Mouse (Mus musculus): ENCODE results near the gene Tuba1c. TPM values are rescaled to one million over a fixed set of nuclear protein-coding genes. Genes with fewer than 3 reads are reported as not detected.

The Tuba1c gene
- total and polyA plus RNA-seq, 2 experiments from 2014 or later: 16.4 to 24.9 TPM

DNA sequence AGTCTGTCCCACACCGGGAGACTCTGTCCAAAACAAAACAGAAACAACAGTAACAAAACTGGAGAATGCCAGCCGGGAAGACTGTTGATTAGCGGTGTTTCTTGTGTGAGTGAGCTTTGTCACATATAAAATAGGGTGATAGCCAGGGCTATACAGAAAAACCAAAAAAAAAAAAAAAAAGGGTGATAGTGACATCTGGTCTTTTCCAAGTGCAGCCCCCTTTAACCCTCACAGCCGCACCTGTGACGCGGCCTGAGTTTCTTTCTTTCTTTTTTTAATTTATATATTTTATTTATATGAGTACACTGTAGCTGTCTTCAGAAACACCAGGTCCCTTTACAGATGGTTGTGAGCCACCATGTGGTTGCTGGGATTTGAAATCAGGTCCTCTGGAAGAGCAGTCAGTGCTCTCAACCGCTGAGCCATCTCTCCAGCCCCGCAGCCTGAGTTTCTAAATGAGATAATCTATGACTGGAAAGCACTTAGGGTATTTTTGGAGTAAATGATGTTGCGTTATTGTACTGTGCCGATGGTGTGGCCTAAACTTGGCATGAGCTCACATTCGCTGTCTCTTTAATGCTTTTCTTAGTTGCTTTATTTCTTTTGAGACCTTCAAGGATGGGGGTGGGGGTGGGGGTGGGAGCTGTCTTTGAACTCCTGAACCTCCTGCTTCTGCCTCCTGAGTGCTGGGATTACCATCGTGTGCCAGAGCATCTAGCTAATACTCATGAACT lies 43.5 kb upstream of the Tuba1c start:
- Histone ChIP-seq H3K9ac (peak overlapping the region; percentile 73), H3K27ac (ENCODE audit: low read depth, low read length) (peak overlapping the region; percentile 92), H3K27me3 (ENCODE audit: insufficient read depth, low read length) (no peaks in the 10 kb centered on the region), H3K4me1 (ENCODE audit: insufficient read depth) (peaks cover 36% of the 10 kb centered on the region), H3K4me3 (ENCODE audit: low read depth, low read length) (peak overlapping the region; percentile 34), H3K9me3 (ENCODE audit: low read length) (no peaks in the 10 kb centered on the region), H3K4me2 (ENCODE audit: low read depth) (peak overlapping the region; percentile 71), H3K36me3 (ENCODE audit: insufficient read depth) (no peaks in the 10 kb centered on the region)
- WGBS: 7% methylated on average over 12 of the region's 12 CpGs
- TF ChIP-seq CTCF (IDR thresholded peaks at IDR 0.05; ENCODE audit: low read depth): no peak
- peak; percentile 73 for DNase-seq
- ATAC-seq: peak; percentile 3

DNA sequence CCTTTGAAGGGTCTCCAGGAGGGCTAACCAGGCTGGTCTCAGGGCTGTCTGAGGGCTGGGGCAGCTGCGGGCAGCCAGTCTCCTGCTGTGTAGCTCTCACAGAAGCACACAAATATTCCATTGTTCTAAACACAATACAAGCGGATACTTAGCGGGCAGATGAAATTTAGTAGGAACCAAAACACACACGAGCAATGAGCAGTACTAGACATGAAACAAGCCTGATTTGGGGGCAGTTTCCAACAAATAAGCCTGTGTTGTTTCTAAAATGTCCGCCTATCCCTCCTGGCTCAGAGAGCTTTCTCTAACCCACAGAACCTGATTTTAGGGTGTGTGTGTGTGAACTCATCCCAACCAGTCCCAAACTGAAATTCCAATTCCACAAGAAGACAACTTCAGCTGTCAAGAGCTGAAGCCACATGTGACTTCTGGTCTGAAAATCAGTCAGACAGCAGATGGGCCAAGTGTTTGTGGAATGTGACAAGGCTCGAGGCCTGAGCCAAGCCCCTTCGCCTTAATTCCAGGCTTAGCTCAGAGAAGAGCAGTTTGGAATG lies 42.5 kb upstream of the Tuba1c start:
- Histone ChIP-seq H3K9ac (peak overlapping the region; percentile 73), H3K36me3 (ENCODE audit: insufficient read depth) (no peaks in the 10 kb centered on the region), H3K27me3 (ENCODE audit: insufficient read depth, low read length) (no peaks in the 10 kb centered on the region), H3K4me3 (ENCODE audit: low read depth, low read length) (peak overlapping the region; percentile 34; the same call in 1 of the 2 replicates), H3K9me3 (ENCODE audit: low read length) (no peaks in the 10 kb centered on the region), H3K4me2 (ENCODE audit: low read depth) (peak overlapping the region; percentile 71), H3K4me1 (ENCODE audit: insufficient read depth) (peaks cover 42% of the 10 kb centered on the region), H3K27ac (ENCODE audit: low read depth, low read length) (peak overlapping the region; percentile 92)
- ATAC-seq (no peak), DNase-seq (peak; percentile 72)
- TF ChIP-seq CTCF (IDR thresholded peaks at IDR 0.05; ENCODE audit: low read depth): no peak
- 3% methylated on average over 7 of the region's 7 CpGs for WGBS

DNA sequence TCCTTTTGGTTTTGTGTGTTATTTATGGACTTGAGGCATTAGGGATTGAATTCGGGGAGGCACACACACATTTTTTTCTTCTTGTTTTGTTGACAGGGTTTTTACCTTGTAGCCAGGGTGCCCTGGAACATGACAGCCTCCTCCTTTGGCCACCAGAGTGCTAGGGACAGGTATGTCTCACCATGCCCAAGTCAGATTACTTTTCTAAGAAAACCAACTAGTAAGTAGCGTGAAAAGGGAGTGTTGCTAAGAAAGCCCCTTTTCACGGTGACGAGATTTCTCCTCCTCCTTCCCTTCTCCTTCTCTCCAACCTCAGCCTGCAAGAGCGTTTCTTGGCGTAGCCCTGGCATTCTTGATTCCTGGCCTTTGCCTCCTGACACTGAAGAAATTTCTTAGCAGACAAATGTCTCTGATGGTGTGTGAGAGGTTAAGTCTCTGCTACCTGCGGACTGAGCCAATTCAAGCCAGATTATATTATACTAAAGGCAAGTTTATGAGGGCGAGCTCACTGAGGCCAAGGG lies 42.0 kb upstream of the Tuba1c start:
- peak overlapping the region; percentile 71 for H3K4me2 ChIP-seq (ENCODE audit: low read depth)
- peaks cover 42% of the 10 kb centered on the region for H3K4me1 ChIP-seq (ENCODE audit: insufficient read depth)
- ATAC-seq: no peak
- H3K9ac ChIP-seq: peak overlapping the region; percentile 73
- 29% methylated on average over 8 of the region's 8 CpGs for WGBS
- H3K9me3 ChIP-seq (ENCODE audit: low read length): no peaks in the 10 kb centered on the region
- 0 out of 2 replicates have a peak overlapping the region, but pooled peaks have one; percentile 13 for H3K4me3 ChIP-seq (ENCODE audit: low read depth, low read length)
- no peaks in the 10 kb centered on the region for H3K27me3 ChIP-seq (ENCODE audit: insufficient read depth, low read length)
- peak overlapping the region; percentile 92 for H3K27ac ChIP-seq (ENCODE audit: low read depth, low read length)
- DNase-seq: no peak
- no peak for TF ChIP-seq CTCF (IDR thresholded peaks at IDR 0.05; ENCODE audit: low read depth)
- no peaks in the 10 kb centered on the region for H3K36me3 ChIP-seq (ENCODE audit: insufficient read depth)

DNA sequence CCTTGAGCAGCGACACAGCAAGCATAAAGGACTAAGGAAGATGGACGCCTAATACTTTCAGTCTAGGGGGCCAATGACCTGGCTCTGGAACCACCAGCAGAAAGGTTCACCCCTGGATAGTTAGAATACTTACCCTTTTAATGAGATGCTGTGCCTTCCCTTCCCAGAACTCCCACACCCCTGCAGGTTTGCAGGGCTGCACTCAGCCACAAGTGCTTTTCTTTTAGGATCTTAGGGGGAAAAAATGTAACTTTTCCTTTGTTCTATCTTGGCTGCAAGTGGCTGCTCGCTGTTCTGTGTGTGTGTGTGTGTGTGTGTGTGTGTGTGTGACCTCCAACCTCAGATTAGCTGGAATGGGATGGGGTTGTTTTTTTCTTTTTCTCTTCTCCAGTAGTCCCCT lies 40.9 kb upstream of the Tuba1c start:
- TF ChIP-seq CTCF (IDR thresholded peaks at IDR 0.05; ENCODE audit: low read depth): no peak
- Histone ChIP-seq H3K27me3 (ENCODE audit: insufficient read depth, low read length) (no peaks in the 10 kb centered on the region), H3K4me1 (ENCODE audit: insufficient read depth) (peaks cover 47% of the 10 kb centered on the region), H3K36me3 (ENCODE audit: insufficient read depth) (no peaks in the 10 kb centered on the region), H3K4me2 (ENCODE audit: low read depth) (peak overlapping the region; percentile 71), H3K27ac (ENCODE audit: low read depth, low read length) (peak overlapping the region; percentile 92), H3K9ac (0 out of 2 replicates have a peak overlapping the region, but pooled peaks have one; percentile 73), H3K4me3 (ENCODE audit: low read depth, low read length) (no peak overlapping the region), H3K9me3 (ENCODE audit: low read length) (no peaks in the 10 kb centered on the region)
- WGBS: 60% methylated on average over 3 of the region's 3 CpGs
- DNase-seq: no peak
- no peak for ATAC-seq

DNA sequence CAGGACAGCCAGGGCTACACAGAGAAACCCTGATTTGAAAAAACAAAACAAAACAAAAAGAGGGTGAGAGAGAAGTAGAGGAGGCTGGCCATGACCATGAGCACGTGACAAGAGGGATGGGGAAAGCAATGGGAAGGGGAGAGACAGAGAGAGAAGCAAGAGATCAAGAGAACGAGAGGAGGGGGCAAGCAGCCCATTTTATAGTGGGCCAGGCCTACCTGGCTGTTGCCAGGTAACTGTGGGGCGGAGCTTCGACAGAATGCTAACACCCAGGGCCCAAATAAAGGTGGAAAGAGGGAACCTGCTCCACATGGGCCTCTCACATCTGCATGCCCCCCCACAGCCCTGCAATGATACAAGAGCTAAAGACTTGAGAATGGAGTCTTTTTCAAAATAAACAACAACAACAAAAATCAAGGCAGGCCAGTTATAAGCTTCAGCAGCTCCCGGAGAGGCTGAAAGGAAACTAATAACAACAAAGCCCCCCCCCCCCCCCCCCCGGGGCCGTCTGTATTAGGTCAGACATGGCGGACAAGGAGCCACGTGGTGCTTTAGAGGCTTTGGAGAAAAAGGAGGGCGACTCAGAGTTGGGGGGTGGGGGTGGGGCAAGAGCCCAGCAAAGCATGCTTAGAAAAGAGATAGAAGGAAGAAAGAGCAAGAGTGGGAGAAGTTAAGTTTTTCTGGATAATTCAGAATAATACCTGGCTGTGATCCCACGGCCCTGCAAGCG lies 39.8 kb upstream of the Tuba1c start:
- Histone ChIP-seq H3K4me3 (ENCODE audit: low read depth, low read length) (no peak overlapping the region), H3K27ac (ENCODE audit: low read depth, low read length) (peak overlapping the region; percentile 98), H3K9ac (peak overlapping the region; percentile 75), H3K4me2 (ENCODE audit: low read depth) (peak overlapping the region; percentile 87), H3K9me3 (ENCODE audit: low read length) (no peaks in the 10 kb centered on the region), H3K36me3 (ENCODE audit: insufficient read depth) (no peaks in the 10 kb centered on the region), H3K27me3 (ENCODE audit: insufficient read depth, low read length) (no peaks in the 10 kb centered on the region), H3K4me1 (ENCODE audit: insufficient read depth) (peaks cover 49% of the 10 kb centered on the region)
- 26% methylated on average over 11 of the region's 12 CpGs for WGBS
- TF ChIP-seq CTCF (IDR thresholded peaks at IDR 0.05; ENCODE audit: low read depth): no peak
- DNase-seq (no peak), ATAC-seq (no peak)

DNA sequence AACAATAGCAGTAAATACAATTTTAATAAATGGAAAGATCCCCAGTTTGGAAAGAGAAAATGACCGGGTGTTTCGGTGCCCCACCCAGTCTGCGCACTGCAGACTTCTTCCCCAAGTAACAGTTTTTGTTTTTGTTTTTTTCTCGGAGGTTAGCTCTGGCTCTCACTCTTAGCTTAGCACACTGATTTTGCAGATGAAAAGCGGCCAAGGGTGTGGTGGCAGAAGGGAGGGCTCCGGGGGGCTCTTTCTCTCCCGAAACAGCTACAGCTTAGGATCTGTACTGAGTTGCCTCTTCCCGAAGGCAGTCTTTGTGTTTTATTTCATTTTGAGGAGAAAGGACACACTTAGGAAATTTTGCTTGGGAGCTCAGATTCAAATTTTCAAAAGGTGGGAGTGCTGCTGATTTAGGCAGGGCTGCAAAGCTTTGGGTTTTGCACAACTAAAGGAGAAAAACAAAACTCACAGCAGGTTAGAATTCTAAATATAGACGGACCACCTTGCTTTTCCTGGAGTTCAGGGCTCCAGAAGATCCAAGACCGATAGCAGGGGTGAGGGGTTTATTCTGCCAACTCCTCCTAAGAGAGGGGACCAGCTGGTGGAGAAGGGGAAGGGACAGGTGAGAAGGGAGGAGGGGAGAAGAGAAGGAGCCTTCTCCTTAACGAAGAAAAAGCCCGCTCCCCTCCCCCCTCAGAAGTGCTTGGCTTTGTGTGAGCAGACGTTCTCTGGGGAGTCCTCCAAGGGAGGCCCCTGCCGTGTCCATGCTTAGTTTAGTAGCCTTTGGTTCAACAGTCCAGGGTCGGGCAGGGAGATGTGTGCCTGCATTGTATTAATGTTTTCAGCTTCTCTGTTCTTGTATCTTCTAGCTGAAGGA lies 38.8 kb upstream of the Tuba1c start:
- H3K4me1 ChIP-seq (ENCODE audit: insufficient read depth): peaks cover 49% of the 10 kb centered on the region
- 5% methylated on average over 15 of the region's 15 CpGs for WGBS
- no peak for TF ChIP-seq CTCF (IDR thresholded peaks at IDR 0.05; ENCODE audit: low read depth)
- H3K36me3 ChIP-seq (ENCODE audit: insufficient read depth): no peaks in the 10 kb centered on the region
- H3K27me3 ChIP-seq (ENCODE audit: insufficient read depth, low read length): no peaks in the 10 kb centered on the region
- H3K27ac ChIP-seq (ENCODE audit: low read depth, low read length): peak overlapping the region; percentile 98
- H3K4me2 ChIP-seq (ENCODE audit: low read depth): peak overlapping the region; percentile 87
- peak overlapping the region; percentile 75 for H3K9ac ChIP-seq
- ATAC-seq (no peak), DNase-seq (peak; percentile 71)
- H3K9me3 ChIP-seq (ENCODE audit: low read length): no peaks in the 10 kb centered on the region
- peak overlapping the region; percentile 16 for H3K4me3 ChIP-seq (ENCODE audit: low read depth, low read length)

All from forebrain, postnatal 0 days (tissue).